Mouse (Mus musculus) spleen, adult 2 months (tissue): ENCODE data around the gene Ascl2.

ENCODE experiments used
- CTCF ChIP-seq: fragments of 200-500 bp; IDR thresholded peaks from 2 replicates; pipeline ENCODE4 v1.5.1; 2011; ENCODE audit warnings: mild to moderate bottlenecking, inconsistent platforms; ENCODE audit not compliant: insufficient read depth, insufficient read length, insufficient replicate concordance; ENCODE audit errors: extremely low read depth
- POLR2A ChIP-seq: fragments of 200-500 bp; IDR thresholded peaks from 2 replicates; pipeline ENCODE4 v1.6.1; 2011; ENCODE audit warnings: low read depth, low read length, inconsistent platforms

- no peak for TF ChIP-seq POLR2A
- no peak for TF ChIP-seq CTCF
These were observed 26.7 kb upstream of the Ascl2 start for GRCm38 (mm10) chr7:142995630-142996338.
